Mouse (Mus musculus): Measurements from ENCODE around the gene Rimbp2. TPM values are rescaled to one million over a fixed set of nuclear protein-coding genes. Genes with fewer than 3 reads are reported as not detected.
A peak's percentile ranks its signal among the peaks of the same experiment; 100 is the strongest.

Rimbp2 gene
- total RNA-seq, 1 experiment: 1.2 TPM

DNA sequence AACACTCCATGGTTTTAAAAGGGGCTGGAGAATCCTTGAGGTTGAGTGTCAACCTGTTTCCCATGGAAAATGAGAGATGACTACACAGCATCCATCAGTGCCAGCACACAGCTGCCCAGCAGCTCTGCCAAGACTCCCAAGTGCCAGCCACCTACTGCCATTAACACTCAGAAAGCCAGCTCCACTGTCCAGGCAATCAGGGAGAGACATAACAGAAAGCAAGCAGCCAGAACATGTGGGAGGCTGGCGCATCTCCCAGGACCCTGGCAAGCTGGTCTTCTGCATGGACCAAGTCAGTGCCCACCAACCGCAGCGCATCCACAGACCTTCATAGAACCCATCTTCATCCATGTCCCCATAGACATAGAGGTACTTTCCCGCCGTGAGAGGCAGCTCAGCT is 152.7 kb downstream of the Rimbp2 start:
- Histone ChIP-seq H3K9me3 (ENCODE audit: control insufficient read depth, insufficient read depth, low read depth, low read length) (no peaks in the 10 kb centered on the region), H3K9ac (ENCODE audit: insufficient read depth, low read depth, low read length, poor library complexity, severe bottlenecking) (no peak overlapping the region), H3K36me3 (ENCODE audit: control insufficient read depth, insufficient read depth, low read length, poor library complexity, severe bottlenecking) (no peaks in the 10 kb centered on the region; the same call in 1 of the 2 replicates), H3K27ac (ENCODE audit: insufficient read depth, low read depth, low read length, poor library complexity, severe bottlenecking) (no peak overlapping the region), H3K4me1 (ENCODE audit: control insufficient read depth in 2 of 2, insufficient read depth in 2 of 2, low read length in 2 of 2, poor library complexity in 1 of 2) (no peaks in the 10 kb centered on the region), H3K4me3 (ENCODE audit: insufficient read depth in 1 of 2, low read depth in 1 of 2, low read length in 2 of 2, poor library complexity in 1 of 2, severe bottlenecking in 1 of 2) (no peak overlapping the region)
- no peak for DNase-seq (ENCODE audit: low read depth, low spot score)
- in situ Hi-C loops (cut with MboI; ENCODE audit: low sequenced_read_pairs in 2 of 2, unreplicated experiment in 2 of 2): no loop called here
- TF ChIP-seq MAFK (IDR thresholded peaks at IDR 0.05; ENCODE audit: insufficient read depth, low read depth, low read length): no peak
- TF ChIP-seq ZNF384 (IDR thresholded peaks at IDR 0.05; ENCODE audit: low read depth, low read length): no peak
- TF ChIP-seq HCFC1 (IDR thresholded peaks at IDR 0.05; ENCODE audit: borderline replicate concordance, insufficient read depth, low read length): no peak
- no peak for TF ChIP-seq ZC3H11A (IDR thresholded peaks at IDR 0.05; ENCODE audit: borderline replicate concordance, low read depth, low read length)
- TF ChIP-seq CHD2 (IDR thresholded peaks at IDR 0.05; ENCODE audit: low read depth, low read length): no peak

DNA sequence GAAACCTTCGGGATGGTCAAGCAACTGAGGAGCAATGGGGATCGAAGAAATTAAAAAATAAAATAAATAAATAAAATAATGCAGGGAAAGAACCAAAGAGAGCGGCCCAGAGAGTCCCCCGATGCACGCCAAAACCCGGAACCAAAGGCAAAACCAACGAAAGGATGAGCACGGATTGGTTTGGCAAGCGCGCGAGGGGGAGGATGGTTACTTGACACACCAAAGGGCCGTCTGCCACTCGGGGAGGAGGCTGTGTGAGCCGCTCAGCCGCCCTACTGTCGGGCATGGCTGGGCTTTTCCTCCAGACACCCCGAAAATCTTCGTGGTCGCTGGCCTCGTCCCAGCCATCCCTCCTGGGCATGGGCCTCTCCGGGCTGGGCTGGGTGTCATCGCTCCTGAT is 171.7 kb downstream of the Rimbp2 start:
- Histone ChIP-seq H3K4me3 (ENCODE audit: insufficient read depth in 1 of 2, low read depth in 1 of 2, low read length in 2 of 2, poor library complexity in 1 of 2, severe bottlenecking in 1 of 2) (peak overlapping the region; percentile 52 to 54; a peak in 3 of 4 replicates), H3K9me3 (ENCODE audit: control insufficient read depth, insufficient read depth, low read depth, low read length) (no peaks in the 10 kb centered on the region), H3K4me1 (ENCODE audit: control insufficient read depth in 2 of 2, insufficient read depth in 2 of 2, low read length in 2 of 2, poor library complexity in 1 of 2) (peaks cover 0 to 4% of the 10 kb centered on the region in 2 experiments; a peak in 1 of 4 replicates), H3K27ac (ENCODE audit: insufficient read depth, low read depth, low read length, poor library complexity, severe bottlenecking) (no peak overlapping the region), H3K9ac (ENCODE audit: insufficient read depth, low read depth, low read length, poor library complexity, severe bottlenecking) (peak overlapping the region; percentile 35), H3K36me3 (ENCODE audit: control insufficient read depth, insufficient read depth, low read length, poor library complexity, severe bottlenecking) (no peaks in the 10 kb centered on the region)
- no peak for DNase-seq (ENCODE audit: low read depth, low spot score)
- in situ Hi-C loops (cut with MboI; ENCODE audit: low sequenced_read_pairs in 2 of 2, unreplicated experiment in 2 of 2): no loop called here
- no peak for TF ChIP-seq ZC3H11A (IDR thresholded peaks at IDR 0.05; ENCODE audit: borderline replicate concordance, low read depth, low read length)
- TF ChIP-seq MAFK (IDR thresholded peaks at IDR 0.05; ENCODE audit: insufficient read depth, low read depth, low read length): no peak
- no peak for TF ChIP-seq HCFC1 (IDR thresholded peaks at IDR 0.05; ENCODE audit: borderline replicate concordance, insufficient read depth, low read length)
- no peak for TF ChIP-seq ZNF384 (IDR thresholded peaks at IDR 0.05; ENCODE audit: low read depth, low read length)
- no peak for TF ChIP-seq CHD2 (IDR thresholded peaks at IDR 0.05; ENCODE audit: low read depth, low read length)

DNA sequence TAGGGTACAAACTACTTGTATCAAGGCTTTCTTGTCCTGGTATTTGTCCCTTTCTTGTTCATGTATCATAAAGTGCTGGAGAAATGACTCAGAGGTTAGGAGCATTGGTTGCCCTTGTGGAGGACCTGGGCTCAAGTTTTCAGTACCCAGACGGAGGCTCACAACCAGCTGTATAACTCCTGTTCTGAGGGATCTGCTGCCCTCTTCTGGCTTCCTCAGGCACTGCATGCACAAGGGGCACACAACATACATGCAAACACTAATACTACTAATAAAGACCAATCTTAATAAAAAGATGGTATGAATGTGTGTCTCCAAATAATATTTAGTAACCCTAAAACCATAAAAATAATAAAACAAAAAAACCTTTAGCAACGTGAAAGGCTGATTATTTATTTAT is 176.9 kb downstream of the Rimbp2 start:
- peak; percentile 33 for DNase-seq (ENCODE audit: low read depth, low spot score)
- Histone ChIP-seq H3K9me3 (ENCODE audit: control insufficient read depth, insufficient read depth, low read depth, low read length) (no peaks in the 10 kb centered on the region), H3K9ac (ENCODE audit: insufficient read depth, low read depth, low read length, poor library complexity, severe bottlenecking) (no peak overlapping the region), H3K27ac (ENCODE audit: insufficient read depth, low read depth, low read length, poor library complexity, severe bottlenecking) (no peak overlapping the region), H3K4me1 (ENCODE audit: control insufficient read depth in 2 of 2, insufficient read depth in 2 of 2, low read length in 2 of 2, poor library complexity in 1 of 2) (no peaks in the 10 kb centered on the region), H3K4me3 (ENCODE audit: insufficient read depth in 1 of 2, low read depth in 1 of 2, low read length in 2 of 2, poor library complexity in 1 of 2, severe bottlenecking in 1 of 2) (no peak overlapping the region), H3K36me3 (ENCODE audit: control insufficient read depth, insufficient read depth, low read length, poor library complexity, severe bottlenecking) (no peaks in the 10 kb centered on the region)
- no peak for TF ChIP-seq CHD2 (IDR thresholded peaks at IDR 0.05; ENCODE audit: low read depth, low read length)
- no peak for TF ChIP-seq ZC3H11A (IDR thresholded peaks at IDR 0.05; ENCODE audit: borderline replicate concordance, low read depth, low read length)
- TF ChIP-seq MAFK (IDR thresholded peaks at IDR 0.05; ENCODE audit: insufficient read depth, low read depth, low read length): no peak
- no peak for TF ChIP-seq HCFC1 (IDR thresholded peaks at IDR 0.05; ENCODE audit: borderline replicate concordance, insufficient read depth, low read length)
- no peak for TF ChIP-seq ZNF384 (IDR thresholded peaks at IDR 0.05; ENCODE audit: low read depth, low read length)
- in situ Hi-C loops (cut with MboI; ENCODE audit: low sequenced_read_pairs in 2 of 2, unreplicated experiment in 2 of 2): no loop called here

DNA sequence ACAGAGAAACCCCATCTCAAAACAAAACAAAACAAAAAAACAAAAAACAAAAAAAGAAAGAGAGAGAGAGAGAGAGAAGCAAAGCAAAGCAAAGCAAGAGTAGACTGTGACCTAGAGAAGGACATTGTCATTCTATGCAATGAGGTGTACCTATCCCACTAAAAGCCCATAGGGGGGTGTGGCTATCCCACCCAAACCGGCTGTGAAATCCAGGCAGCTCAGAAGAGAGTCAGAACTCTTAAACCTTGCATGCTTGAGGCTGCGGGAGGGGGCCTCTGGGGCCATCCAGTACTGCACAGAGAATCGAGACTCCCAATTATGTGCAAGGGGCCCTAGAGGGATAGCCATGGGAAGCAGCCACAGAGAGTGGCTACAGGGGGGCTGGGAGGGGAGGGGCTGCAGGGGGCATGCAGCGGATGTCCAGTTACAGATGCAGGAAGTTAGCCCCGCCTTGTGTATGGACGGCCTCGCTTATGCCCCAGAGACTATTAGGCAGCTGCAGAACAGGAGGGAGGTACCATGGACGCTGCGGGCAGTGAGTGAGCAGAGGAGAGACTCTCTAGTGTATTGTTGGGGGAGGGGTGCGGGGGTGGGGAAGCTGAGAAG is 184.2 kb downstream of the Rimbp2 start:
- peaks cover 0 to 4% of the 10 kb centered on the region in 2 experiments; a peak in 2 of 4 replicates for H3K4me1 ChIP-seq (ENCODE audit: control insufficient read depth in 2 of 2, insufficient read depth in 2 of 2, low read length in 2 of 2, poor library complexity in 1 of 2)
- DNase-seq (ENCODE audit: low read depth, low spot score): no peak
- H3K27ac ChIP-seq (ENCODE audit: insufficient read depth, low read depth, low read length, poor library complexity, severe bottlenecking): no peak overlapping the region
- H3K9ac ChIP-seq (ENCODE audit: insufficient read depth, low read depth, low read length, poor library complexity, severe bottlenecking): no peak overlapping the region
- TF ChIP-seq HCFC1 (IDR thresholded peaks at IDR 0.05; ENCODE audit: borderline replicate concordance, insufficient read depth, low read length) (no peak), ZC3H11A (IDR thresholded peaks at IDR 0.05; ENCODE audit: borderline replicate concordance, low read depth, low read length) (no peak), ZNF384 (IDR thresholded peaks at IDR 0.05; ENCODE audit: low read depth, low read length) (no peak)
- in situ Hi-C loops (cut with MboI; ENCODE audit: low sequenced_read_pairs in 2 of 2, unreplicated experiment in 2 of 2): no loop called here
- H3K36me3 ChIP-seq (ENCODE audit: control insufficient read depth, insufficient read depth, low read length, poor library complexity, severe bottlenecking): no peaks in the 10 kb centered on the region
- H3K4me3 ChIP-seq (ENCODE audit: insufficient read depth in 1 of 2, low read depth in 1 of 2, low read length in 2 of 2, poor library complexity in 1 of 2, severe bottlenecking in 1 of 2): no peak overlapping the region
- H3K9me3 ChIP-seq (ENCODE audit: control insufficient read depth, insufficient read depth, low read depth, low read length): no peaks in the 10 kb centered on the region

Data from ES-E14 (cell line).